Mouse (Mus musculus): Measurements from ENCODE around the gene Gm11146. TPM values are rescaled to one million over a fixed set of nuclear protein-coding genes. Genes with fewer than 3 reads are reported as not detected.

The Gm11146 gene
- polyA plus RNA-seq (2015; fragmentation: Nextera tagmentation; extraction: Ambion mirVana), result not detected in 2 replicates

- H3K4me3 ChIP-seq, result no peak within 1 kb of the TSS
- H3K36me3 ChIP-seq, result peaks cover 6% of the 10 kb centered on the region
- H3K4me2 ChIP-seq, result no peak within 1 kb of the TSS
- WGBS, result 91% methylated on average over 1 of the region's 1 CpGs
- peaks cover 23% of the 10 kb centered on the region for H3K4me1 ChIP-seq (replicated peaks)
- H3K9me3 ChIP-seq, result no peaks in the 10 kb centered on the region
- no peak within 1 kb of the TSS for H3K9ac ChIP-seq
- ATAC-seq (ENCODE audit: low read depth), result no peak
- 0 out of 2 replicates have a peak within 1 kb of the TSS, but pooled peaks have one; percentile 28 for H3K27ac ChIP-seq (replicated peaks)
- H3K27me3 ChIP-seq, result no peaks in the 10 kb centered on the region
Observed at GRCm38 (mm10) chr16:77601994-77602393, at the start of gene Gm11146. Gene Gm11146, minus strand, starts transcription at chr16:77602094.

GRCm38 (mm10) chr16:77650596-77650995 lies 48.7 kb upstream of the Gm11146 start:
- Histone ChIP-seq H3K9me3 (no peaks in the 10 kb centered on the region), H3K4me3 (no peak overlapping the region), H3K4me1 (replicated peaks) (peaks cover 34% of the 10 kb centered on the region), H3K27ac (replicated peaks) (peak overlapping the region; percentile 73; the same call in 1 of the 2 replicates), H3K4me2 (no peak overlapping the region), H3K27me3 (no peaks in the 10 kb centered on the region), H3K9ac (no peak overlapping the region), H3K36me3 (no peaks in the 10 kb centered on the region)
- ATAC-seq (ENCODE audit: low read depth), result no peak
- 47% methylated on average over 1 of the region's 1 CpGs for WGBS

GRCm38 (mm10) chr16:77649006-77649405 lies 47.1 kb upstream of the Gm11146 start:
- Histone ChIP-seq H3K9me3 (no peaks in the 10 kb centered on the region), H3K4me2 (no peak overlapping the region), H3K9ac (peak overlapping the region; percentile 2; the same call in 1 of the 2 replicates), H3K4me3 (no peak overlapping the region), H3K27me3 (no peaks in the 10 kb centered on the region), H3K36me3 (no peaks in the 10 kb centered on the region), H3K4me1 (replicated peaks) (peaks cover 44% of the 10 kb centered on the region), H3K27ac (replicated peaks) (peak overlapping the region; percentile 87)
- ATAC-seq (ENCODE audit: low read depth), result no peak
- WGBS, result 27% methylated on average over 2 of the region's 2 CpGs

- H3K4me3 ChIP-seq, result no peak overlapping the region
- peak overlapping the region; percentile 33 for H3K4me2 ChIP-seq
- no peaks in the 10 kb centered on the region for H3K36me3 ChIP-seq
- 32% methylated on average over 2 of the region's 2 CpGs for WGBS
- peak overlapping the region; percentile 87 for H3K27ac ChIP-seq (replicated peaks)
- peak overlapping the region; percentile 58 for H3K9ac ChIP-seq
- peaks cover 51% of the 10 kb centered on the region for H3K4me1 ChIP-seq (replicated peaks)
- ATAC-seq (ENCODE audit: low read depth), result no peak
- H3K9me3 ChIP-seq, result no peaks in the 10 kb centered on the region
- no peaks in the 10 kb centered on the region for H3K27me3 ChIP-seq
Observed at GRCm38 (mm10) chr16:77648181-77648580, 46.3 kb upstream of the Gm11146 start.

DNA sequence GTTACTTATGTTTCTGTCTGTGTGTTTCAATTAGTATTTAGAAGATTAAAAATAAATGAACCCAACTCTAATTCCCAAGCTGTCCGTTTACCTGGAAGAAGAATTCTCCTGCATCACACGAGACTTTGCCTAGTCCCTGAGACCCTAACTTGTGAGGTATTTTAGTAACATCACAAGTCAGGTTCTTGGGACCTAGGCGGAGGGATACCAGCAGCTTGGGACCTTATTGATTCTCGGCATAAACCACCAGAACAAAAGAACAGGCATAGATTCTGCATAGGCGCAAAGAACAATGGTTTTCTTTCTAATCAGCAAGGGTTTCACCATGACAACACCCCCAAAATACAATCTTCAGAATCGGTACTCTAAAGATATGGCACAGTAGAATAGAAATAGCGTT lies 44.3 kb upstream of the Gm11146 start:
- Histone ChIP-seq H3K9ac (peak overlapping the region; percentile 73), H3K4me3 (peak overlapping the region; percentile 32), H3K27me3 (no peaks in the 10 kb centered on the region), H3K9me3 (no peaks in the 10 kb centered on the region), H3K4me1 (replicated peaks) (peaks cover 66% of the 10 kb centered on the region), H3K36me3 (no peaks in the 10 kb centered on the region), H3K27ac (replicated peaks) (peak overlapping the region; percentile 94), H3K4me2 (peak overlapping the region; percentile 55)
- 41% methylated on average over 7 of the region's 7 CpGs for WGBS
- no peak for ATAC-seq (ENCODE audit: low read depth)

DNA sequence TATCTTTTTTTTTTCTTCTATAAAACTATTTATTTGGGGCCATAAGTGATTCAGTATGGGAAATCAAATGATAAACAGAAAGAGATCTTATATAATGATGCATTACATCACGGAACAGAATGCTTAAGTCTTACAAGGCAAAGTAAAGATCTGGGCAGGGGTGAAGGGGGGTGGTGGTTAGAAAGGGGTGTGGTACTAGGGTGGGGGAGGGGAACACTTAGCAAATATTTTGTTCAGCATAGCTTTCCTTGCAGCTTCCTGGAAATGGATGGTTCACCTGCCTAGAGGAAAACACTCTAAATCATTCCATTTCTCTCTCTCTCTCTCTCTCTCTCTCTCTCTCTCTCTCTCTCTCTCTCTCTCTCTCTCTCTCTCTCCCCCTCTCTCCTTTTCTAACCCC lies 43.1 kb upstream of the Gm11146 start:
- Histone ChIP-seq H3K27me3 (no peaks in the 10 kb centered on the region), H3K9me3 (no peaks in the 10 kb centered on the region), H3K4me1 (replicated peaks) (peaks cover 61% of the 10 kb centered on the region), H3K9ac (peak overlapping the region; percentile 69), H3K36me3 (no peaks in the 10 kb centered on the region), H3K27ac (replicated peaks) (peak overlapping the region; percentile 89), H3K4me3 (peak overlapping the region; percentile 33), H3K4me2 (peak overlapping the region; percentile 74)
- peak; percentile 28; the same call in 1 of the 2 replicates for ATAC-seq (ENCODE audit: low read depth)
- 34% methylated on average over 1 of the region's 1 CpGs for WGBS

- no peaks in the 10 kb centered on the region for H3K9me3 ChIP-seq
- H3K4me3 ChIP-seq, result peak overlapping the region; percentile 47
- no peaks in the 10 kb centered on the region for H3K36me3 ChIP-seq
- 3% methylated on average over 31 of the region's 31 CpGs for WGBS
- peak overlapping the region; percentile 74 for H3K4me2 ChIP-seq
- ATAC-seq (ENCODE audit: low read depth), result peak; percentile 94
- peaks cover 53% of the 10 kb centered on the region for H3K4me1 ChIP-seq (replicated peaks)
- H3K27me3 ChIP-seq, result no peaks in the 10 kb centered on the region
- H3K27ac ChIP-seq (replicated peaks), result peak overlapping the region; percentile 99
- peak overlapping the region; percentile 85 for H3K9ac ChIP-seq
Observed at GRCm38 (mm10) chr16:77643871-77644720, 42.2 kb upstream of the Gm11146 start.

DNA sequence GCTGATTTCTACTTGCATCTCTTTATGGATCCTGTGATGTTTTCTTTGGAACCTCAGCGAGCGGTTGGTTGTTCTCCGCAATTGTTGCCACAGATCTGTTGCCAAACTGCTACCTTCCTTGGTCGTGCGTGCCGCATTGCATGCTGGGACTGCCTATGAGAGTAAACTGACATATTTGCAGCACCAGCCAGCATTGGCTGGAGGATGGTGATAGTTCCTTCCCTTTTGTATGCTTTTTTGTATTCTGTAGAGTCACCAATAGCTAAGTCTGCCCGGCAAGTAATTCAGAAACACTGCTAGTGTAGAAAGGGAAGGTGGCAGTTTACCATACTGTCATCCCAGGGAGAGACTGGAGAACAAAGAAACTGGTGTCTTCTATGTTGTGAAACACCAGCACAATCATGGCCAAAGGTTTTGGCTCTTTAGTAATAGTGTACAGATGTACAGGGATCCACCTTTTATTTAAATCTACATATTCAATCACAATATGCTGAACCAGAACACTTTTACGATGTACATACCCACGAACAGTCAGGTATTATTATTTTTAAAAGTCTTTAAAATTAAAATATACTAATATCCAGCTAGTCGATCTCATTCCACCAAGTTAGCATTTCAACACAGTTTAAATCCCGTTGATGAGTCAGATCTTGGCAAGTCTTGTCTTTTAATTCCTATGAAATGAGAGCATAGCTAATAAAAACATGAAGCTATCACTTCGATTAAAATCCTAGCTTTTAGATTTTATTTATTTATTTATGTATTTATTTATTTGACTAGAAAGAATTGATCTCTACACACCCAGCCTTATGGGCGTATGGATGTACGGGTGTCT lies 41.4 kb upstream of the Gm11146 start:
- peak overlapping the region; percentile 99 for H3K27ac ChIP-seq (replicated peaks)
- H3K36me3 ChIP-seq, result no peaks in the 10 kb centered on the region
- peak overlapping the region; percentile 47 for H3K4me3 ChIP-seq
- 59% methylated on average over 14 of the region's 14 CpGs for WGBS
- H3K27me3 ChIP-seq, result no peaks in the 10 kb centered on the region
- ATAC-seq (ENCODE audit: low read depth), result peak; percentile 2; the same call in 1 of the 2 replicates
- peak overlapping the region; percentile 74 for H3K4me2 ChIP-seq
- peaks cover 46% of the 10 kb centered on the region for H3K4me1 ChIP-seq (replicated peaks)
- peak overlapping the region; percentile 85 for H3K9ac ChIP-seq
- H3K9me3 ChIP-seq, result no peaks in the 10 kb centered on the region

GRCm38 (mm10) chr16:77636497-77636896 lies 34.6 kb upstream of the Gm11146 start:
- WGBS, result 11% methylated on average over 6 of the region's 6 CpGs
- peak overlapping the region; percentile 20 for H3K4me2 ChIP-seq
- peaks cover 22% of the 10 kb centered on the region for H3K4me1 ChIP-seq (replicated peaks)
- no peaks in the 10 kb centered on the region for H3K27me3 ChIP-seq
- H3K36me3 ChIP-seq, result no peaks in the 10 kb centered on the region
- peak; percentile 60 for ATAC-seq (ENCODE audit: low read depth)
- no peaks in the 10 kb centered on the region for H3K9me3 ChIP-seq
- H3K27ac ChIP-seq (replicated peaks), result peak overlapping the region; percentile 90
- H3K4me3 ChIP-seq, result no peak overlapping the region
- H3K9ac ChIP-seq, result peak overlapping the region; percentile 53

- H3K4me2 ChIP-seq, result no peak overlapping the region
- peaks cover 27% of the 10 kb centered on the region for H3K4me1 ChIP-seq (replicated peaks)
- H3K27me3 ChIP-seq, result no peaks in the 10 kb centered on the region
- H3K9me3 ChIP-seq, result no peaks in the 10 kb centered on the region
- no peak overlapping the region for H3K27ac ChIP-seq (replicated peaks)
- ATAC-seq (ENCODE audit: low read depth), result no peak
- peaks cover 5% of the 10 kb centered on the region; the same call in 1 of the 2 replicates for H3K36me3 ChIP-seq
- no peak overlapping the region for H3K4me3 ChIP-seq
- no peak overlapping the region for H3K9ac ChIP-seq
- 84% methylated on average over 6 of the region's 6 CpGs for WGBS
Observed at GRCm38 (mm10) chr16:77632315-77632881, 30.5 kb upstream of the Gm11146 start.

DNA sequence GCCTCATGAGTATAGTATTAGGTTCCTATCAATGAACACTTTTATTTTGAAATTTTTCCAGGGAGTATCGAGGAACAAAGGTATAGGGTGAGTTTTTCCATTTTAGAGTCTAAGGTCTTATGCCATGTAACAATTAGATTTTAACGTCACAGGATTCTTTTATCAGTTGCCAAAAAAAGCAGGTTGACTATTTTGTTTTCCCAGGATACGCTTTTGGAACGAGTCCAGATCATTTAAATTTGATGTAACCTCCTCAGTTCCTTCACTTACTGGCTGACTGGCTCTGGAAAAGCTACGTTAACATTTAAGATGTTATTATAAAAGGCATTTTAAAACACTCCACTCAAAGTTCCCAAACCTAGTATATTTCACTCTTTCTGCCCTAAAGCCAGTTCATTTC lies 20.8 kb upstream of the Gm11146 start:
- H3K4me3 ChIP-seq, result no peak overlapping the region
- H3K27ac ChIP-seq (replicated peaks), result 0 out of 2 replicates have a peak overlapping the region, but pooled peaks have one; percentile 0
- 57% methylated on average over 5 of the region's 5 CpGs for whole genome bisulfite sequencing
- H3K4me1 ChIP-seq (replicated peaks), result peaks cover 2% of the 10 kb centered on the region; the same call in 1 of the 2 replicates
- no peak overlapping the region for H3K4me2 ChIP-seq
- no peaks in the 10 kb centered on the region for H3K9me3 ChIP-seq
- H3K27me3 ChIP-seq, result no peaks in the 10 kb centered on the region
- H3K36me3 ChIP-seq, result no peaks in the 10 kb centered on the region
- no peak for ATAC-seq (ENCODE audit: low read depth)
- H3K9ac ChIP-seq, result no peak overlapping the region

Measured in neural tube, embryonic 13.5 days (tissue).